Mouse (Mus musculus) neural tube, embryonic 12.5 days (tissue): ENCODE data around the gene Cxcr6. TPM values are rescaled to one million over a fixed set of nuclear protein-coding genes. Genes with fewer than 3 reads are reported as not detected.

Experiments used
- ATAC-seq: fragments of 200-750 bp; cut with Nextera tagmentation; 2 replicates; pipeline ENCODE4 v1.8.0; 2017; ENCODE audit warnings: low read depth, mild to moderate bottlenecking, moderate TSS enrichment, moderate library complexity; ENCODE audit not compliant: low FRiP score
- H3K27ac ChIP-seq: fragments of 300-500 bp; sonication (generic); 2 replicates; pipeline ENCODE4 v1.5.1; 2016
- H3K27me3 ChIP-seq: fragments of 300-500 bp; sonication (generic); replicated peaks from 2 replicates; pipeline ENCODE4 v1.6.1; 2016; ENCODE audit warnings: mild to moderate bottlenecking
- H3K36me3 ChIP-seq: fragments of 300-500 bp; sonication (generic); 2 replicates; pipeline ENCODE4 v1.6.1; 2016; ENCODE audit warnings: mild to moderate bottlenecking
- H3K4me1 ChIP-seq: fragments of 300-500 bp; sonication (generic); 2 replicates; pipeline ENCODE4 v1.6.1; 2016
- H3K4me2 ChIP-seq: fragments of 300-500 bp; sonication (generic); replicated peaks from 2 replicates; pipeline ENCODE4 v1.6.1; 2016; ENCODE audit warnings: mild to moderate bottlenecking
- H3K4me3 ChIP-seq: fragments of 300-500 bp; sonication (generic); 2 replicates; pipeline ENCODE4 v1.5.1; 2016
- H3K9ac ChIP-seq: fragments of 300-500 bp; sonication (generic); 2 replicates; pipeline ENCODE4 v1.6.1; 2016; ENCODE audit warnings: mild to moderate bottlenecking
- H3K9me3 ChIP-seq: fragments of 300-500 bp; sonication (generic); 2 replicates; pipeline ENCODE4 v1.6.1; 2016; ENCODE audit warnings: mild to moderate bottlenecking
- WGBS: fragments of 180-500 bp; shearing (Covaris S2); methylation state at CpG from one replicate; pipeline ENCODE4 v1.1.7; 2016; 5-methylcytosine and 5-hydroxymethylcytosine counted together
- polyA plus RNA-seq: library from polyadenylated mRNA; unstranded; fragments of >200 nt; fragmentation: Nextera tagmentation; extraction: Ambion mirVana; gene quantifications from 2 replicates; pipeline ENCODE4 v1.2.1, GENCODE M21; 2016

Cxcr6 gene
- polyA plus RNA-seq, 1 experiment from 2014 or later, result not detected

DNA sequence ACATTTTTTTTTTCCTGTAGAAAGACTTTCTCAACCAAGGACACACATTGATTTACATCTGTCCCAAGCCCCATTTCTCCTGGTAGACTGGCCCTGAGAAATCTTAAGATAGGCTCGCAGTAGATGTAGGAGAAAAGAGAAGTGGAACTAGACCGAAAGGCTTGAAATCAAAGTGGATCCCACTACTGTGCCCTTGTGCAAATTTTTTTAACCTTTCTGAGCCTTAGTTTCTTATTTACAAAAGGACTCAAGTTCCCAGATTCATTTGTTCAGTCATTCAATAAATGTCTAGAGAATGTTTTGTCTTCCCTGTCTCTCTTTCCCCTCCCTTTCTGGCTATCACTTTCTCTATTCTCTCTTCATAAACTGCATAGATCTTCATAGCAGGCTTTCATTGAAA is 50.6 kb downstream of the Cxcr6 start:
- WGBS, result 92% methylated on average over 2 of the region's 2 CpGs
- no peak overlapping the region for H3K27ac ChIP-seq
- no peak overlapping the region for H3K4me3 ChIP-seq
- ATAC-seq, result no peak
- no peak overlapping the region for H3K9ac ChIP-seq
- no peaks in the 10 kb centered on the region for H3K9me3 ChIP-seq
- no peaks in the 10 kb centered on the region for H3K27me3 ChIP-seq
- no peaks in the 10 kb centered on the region for H3K36me3 ChIP-seq
- 0 out of 2 replicates have a peak, but pooled peaks cover 3% of the 10 kb centered on the region for H3K4me1 ChIP-seq
- no peak overlapping the region for H3K4me2 ChIP-seq

Other genes starting within 250 kb of the Cxcr6 start
- 0.22 and 0.24 TPM in 2 replicates for gene Slc6a20b, start 173.9 kb upstream of the Cxcr6 start, polyA plus RNA-seq
- 0.08 and 0.15 TPM in 2 replicates for gene Ccr9, start 128.0 kb upstream of the Cxcr6 start, polyA plus RNA-seq
- 1.2 and 1.3 TPM in 2 replicates for gene Slc6a20a, start 127.6 kb upstream of the Cxcr6 start, polyA plus RNA-seq
- 49.9 and 54.9 TPM in 2 replicates for gene Lztfl1, start 88.8 kb upstream of the Cxcr6 start, polyA plus RNA-seq
- gene Fyco1, start 45.4 kb downstream of the Cxcr6 start, polyA plus RNA-seq, result 9.1 and 9.6 TPM in 2 replicates
- gene Xcr1, start 55.6 kb downstream of the Cxcr6 start, polyA plus RNA-seq, result not detected in 2 replicates
- 1.3 TPM in 2 replicates for gene Ccr1, start 162.2 kb downstream of the Cxcr6 start, polyA plus RNA-seq
- gene Ccr1l1, start 171.9 kb downstream of the Cxcr6 start, polyA plus RNA-seq, result not detected in 2 replicates
- gene Ccr3, start 215.5 kb downstream of the Cxcr6 start, polyA plus RNA-seq, result not detected in 2 replicates